Mouse (Mus musculus): ENCODE data around the gene Crybg3.

Crybg3 gene

DNA sequence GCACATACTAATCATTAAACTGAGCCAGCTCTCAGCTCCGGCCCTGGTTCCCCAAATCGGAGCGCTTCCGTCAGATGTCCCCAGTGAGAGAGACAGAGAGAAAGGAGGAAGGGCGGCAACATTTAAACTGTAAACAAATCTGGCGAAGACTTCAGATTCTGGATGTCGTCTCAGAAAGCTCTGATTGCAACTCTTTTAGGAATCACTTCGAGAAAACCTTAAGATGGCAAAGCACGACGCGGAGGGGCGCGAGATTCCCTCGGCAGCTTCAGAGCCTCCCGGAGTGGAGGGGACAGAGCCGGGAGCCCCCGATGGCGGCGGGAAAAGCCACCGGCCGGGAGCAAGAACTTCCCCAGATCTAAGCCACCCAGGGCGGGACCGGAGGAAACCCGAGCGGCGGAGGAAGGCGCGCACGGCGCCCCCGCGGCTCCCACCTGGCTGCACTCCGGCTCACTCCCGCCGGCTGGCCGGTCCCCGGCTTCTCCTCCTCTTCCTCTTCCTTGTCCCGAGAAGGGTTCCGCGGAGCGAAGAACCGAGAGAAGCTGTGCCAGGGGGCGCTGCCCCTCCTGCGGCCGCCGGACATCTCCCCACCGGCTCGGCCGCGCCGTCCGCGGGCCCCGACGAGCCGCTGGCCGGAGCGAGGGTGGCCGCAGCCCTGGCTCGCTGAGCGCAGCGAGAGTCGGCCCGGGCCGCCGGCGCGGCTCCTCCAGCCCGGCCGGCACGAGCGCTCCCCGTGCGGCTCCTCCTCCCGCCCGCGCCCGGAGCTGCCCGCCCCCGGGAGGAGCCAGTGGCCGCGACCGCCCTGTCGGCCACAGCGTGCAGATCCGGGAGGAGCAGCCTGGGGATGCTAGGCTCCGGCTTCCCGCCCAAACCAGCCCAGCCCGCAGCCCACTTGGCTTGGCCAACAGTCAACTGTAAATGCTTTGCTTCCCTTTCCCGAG lies at the start of gene Crybg3:
Gene Crybg3 (minus strand): TSS at position 669 of the 941 bp plus-strand sequence.
- peak in 1 of 2 experiments; percentile 32 for DNase-seq (ENCODE audit: low spot score in 2 of 2)

DNA sequence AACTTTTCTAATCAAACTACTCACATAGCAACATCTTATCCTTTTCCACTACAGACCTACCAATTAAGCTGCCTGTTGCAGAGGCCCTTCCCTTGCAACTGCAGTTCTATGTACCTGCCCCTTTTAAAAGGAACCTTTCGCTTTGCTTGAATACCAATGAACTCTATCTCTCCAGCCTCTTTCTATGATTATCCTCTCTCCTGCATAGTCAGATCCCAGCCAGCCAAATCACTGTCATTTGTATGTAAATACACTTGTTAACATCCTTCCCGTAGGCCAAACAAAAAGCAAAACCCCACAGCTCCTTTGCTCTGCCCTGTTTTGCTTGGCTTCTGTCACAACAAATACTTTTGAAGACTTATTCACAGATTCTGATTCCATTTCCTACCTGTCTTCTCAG lies 43.0 kb upstream of the Crybg3 start:
- no peak for DNase-seq (ENCODE audit: low spot score in 2 of 2)

- no peak for DNase-seq (ENCODE audit: low spot score in 2 of 2)
Measured at GRCm38 (mm10) chr16:59639985-59640384, 39.2 kb upstream of the Crybg3 start.

DNA sequence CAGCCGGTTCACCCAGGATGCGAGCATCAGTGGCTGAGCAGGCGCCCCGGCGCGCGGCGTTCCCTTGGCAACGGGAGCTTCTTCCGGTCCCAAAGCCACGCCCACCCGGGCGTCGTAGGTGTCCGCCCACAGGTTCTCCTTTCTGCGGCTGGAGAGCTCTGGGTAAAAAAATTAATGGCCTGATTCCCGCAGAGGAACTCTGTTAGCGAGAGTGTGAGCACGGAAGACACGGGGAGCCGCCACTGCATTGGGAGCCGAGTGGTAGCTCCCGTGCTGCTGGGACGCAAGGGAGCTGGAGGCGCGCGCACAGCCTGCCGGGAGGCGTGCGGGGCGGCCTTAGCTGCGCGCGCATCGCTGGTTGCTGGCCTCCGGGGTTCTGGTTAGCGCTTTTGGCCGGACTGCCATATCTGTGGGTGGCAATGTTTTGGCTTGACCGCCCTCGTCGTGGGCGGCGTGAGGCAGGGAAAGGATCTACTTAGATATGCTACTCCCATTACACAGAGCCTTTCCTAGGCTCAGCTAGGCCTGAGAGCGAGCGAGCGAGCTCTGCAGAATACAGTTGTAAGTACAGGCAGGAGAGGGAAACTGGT lies 38.4 kb upstream of the Crybg3 start, which contains the start of gene Arl6:
Gene Arl6 (minus strand): TSS at position 290 of the 590 bp plus-strand sequence.
- peak; percentile 85 to 89 for DNase-seq (ENCODE audit: low spot score in 2 of 2)

DNA sequence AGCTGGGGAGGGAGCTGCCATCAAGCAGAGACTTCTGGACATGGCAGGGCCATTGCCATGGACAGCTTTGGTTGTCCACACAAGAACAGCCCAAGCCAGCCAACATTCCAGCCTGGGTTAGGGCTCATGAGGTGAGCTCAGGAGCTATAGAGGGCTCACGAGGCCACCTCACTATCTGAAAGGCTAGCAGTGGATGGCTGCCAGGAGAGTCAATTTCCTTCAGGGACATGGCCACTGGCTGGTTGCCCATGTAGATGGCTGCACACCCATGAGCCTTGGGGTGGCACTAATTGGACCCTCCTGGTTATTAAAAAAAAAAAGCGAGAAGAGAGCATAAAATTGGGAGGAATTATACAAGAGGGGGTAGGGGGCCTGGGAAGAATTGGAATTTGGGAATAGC lies 33.8 kb upstream of the Crybg3 start:
- DNase-seq (ENCODE audit: low spot score in 2 of 2): no peak

GRCm38 (mm10) chr16:59621554-59621953 lies 20.8 kb upstream of the Crybg3 start:
- no peak for DNase-seq (ENCODE audit: low spot score in 2 of 2)

GRCm38 (mm10) chr16:59617167-59617566 lies 16.4 kb upstream of the Crybg3 start:
- peak; percentile 8 to 36 for DNase-seq (ENCODE audit: low spot score in 2 of 2)

GRCm38 (mm10) chr16:59615675-59616074 lies 14.9 kb upstream of the Crybg3 start:
- DNase-seq (ENCODE audit: low spot score in 2 of 2): no peak

DNA sequence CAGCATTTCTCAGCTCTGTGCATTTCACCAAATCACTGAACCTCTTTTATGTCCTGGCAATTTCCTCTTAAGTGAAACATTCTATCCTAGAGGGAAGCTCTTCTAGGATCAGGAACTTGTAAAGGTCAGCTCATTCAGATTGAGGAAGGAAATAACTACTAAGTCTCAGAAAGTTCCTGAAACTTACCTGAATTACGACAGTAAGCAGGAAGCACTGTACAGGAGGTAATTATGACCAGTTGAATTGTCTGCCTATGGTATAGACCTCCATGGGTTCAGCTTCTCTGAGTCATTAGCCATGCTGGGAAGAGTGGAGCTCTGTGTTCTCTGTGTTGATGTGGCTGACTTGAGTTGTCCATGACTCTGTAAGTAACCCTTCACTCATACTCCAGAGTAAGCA lies 10.0 kb upstream of the Crybg3 start:
- no peak for DNase-seq (ENCODE audit: low spot score in 2 of 2)

DNA sequence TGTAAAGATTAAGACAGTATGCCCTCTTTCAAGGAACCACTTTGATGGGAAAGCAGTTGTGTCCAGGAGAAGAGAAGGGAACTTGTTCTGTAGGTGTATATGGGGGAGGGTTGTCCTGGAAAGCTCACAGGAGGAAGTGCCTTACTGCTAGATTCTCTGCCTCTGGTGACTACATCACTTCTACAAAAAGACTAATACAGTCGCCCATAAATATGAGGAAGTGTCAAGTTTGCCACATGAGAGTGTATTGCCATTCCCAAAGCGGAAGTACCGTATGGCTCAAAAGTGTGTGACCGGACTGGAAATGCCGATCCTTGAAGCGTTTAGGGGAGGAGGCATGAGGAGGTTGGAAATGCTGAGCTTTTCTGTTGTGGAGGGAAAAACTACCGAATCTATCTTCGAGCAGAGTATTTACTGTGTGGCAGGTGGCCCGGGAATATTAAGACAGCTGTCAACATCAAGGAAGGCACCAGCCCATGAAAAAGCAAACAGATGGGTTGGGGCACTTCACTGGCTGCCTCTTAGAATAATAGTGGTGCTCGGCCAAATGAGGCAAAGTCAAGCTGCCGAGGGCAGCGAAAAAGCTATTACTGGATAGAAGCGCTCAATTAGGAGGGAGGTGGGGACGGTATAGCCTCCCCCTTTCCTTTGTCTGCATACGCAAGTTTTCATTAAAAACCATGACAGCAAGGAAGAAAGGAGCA lies 3.5 kb upstream of the Crybg3 start:
- no peak for DNase-seq (ENCODE audit: low spot score in 2 of 2)

- DNase-seq (ENCODE audit: low spot score in 2 of 2): no peak
Measured at GRCm38 (mm10) chr16:59599411-59600265, 1.1 kb downstream of the Crybg3 start.

DNA sequence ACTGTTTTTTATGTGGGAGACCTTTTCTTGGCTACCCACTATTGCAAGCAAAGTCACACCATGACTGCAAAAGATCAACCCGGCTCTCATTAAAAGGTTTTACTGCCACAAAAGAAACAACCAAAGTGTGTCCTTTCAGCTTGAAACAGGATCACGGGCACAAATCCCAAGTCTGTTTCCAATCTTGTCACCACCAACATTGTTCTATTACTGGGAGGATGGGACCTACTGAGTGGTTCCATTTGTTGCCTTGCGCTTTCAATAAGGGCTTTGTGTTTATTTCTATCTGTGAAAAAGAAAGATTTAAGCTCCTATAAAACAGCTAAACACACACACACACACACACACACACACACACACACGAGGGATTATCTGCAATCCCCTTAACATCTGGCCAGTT lies 1.8 kb downstream of the Crybg3 start:
- no peak for DNase-seq (ENCODE audit: low spot score in 2 of 2)

- DNase-seq (ENCODE audit: low spot score in 2 of 2): no peak
Measured at GRCm38 (mm10) chr16:59597256-59597655, 3.5 kb downstream of the Crybg3 start.

- DNase-seq (ENCODE audit: low spot score in 2 of 2): no peak
Measured at GRCm38 (mm10) chr16:59594714-59595113, 6.1 kb downstream of the Crybg3 start.

- no peak for DNase-seq (ENCODE audit: low spot score in 2 of 2)
Measured at GRCm38 (mm10) chr16:59590790-59591189, 10.0 kb downstream of the Crybg3 start.

DNA sequence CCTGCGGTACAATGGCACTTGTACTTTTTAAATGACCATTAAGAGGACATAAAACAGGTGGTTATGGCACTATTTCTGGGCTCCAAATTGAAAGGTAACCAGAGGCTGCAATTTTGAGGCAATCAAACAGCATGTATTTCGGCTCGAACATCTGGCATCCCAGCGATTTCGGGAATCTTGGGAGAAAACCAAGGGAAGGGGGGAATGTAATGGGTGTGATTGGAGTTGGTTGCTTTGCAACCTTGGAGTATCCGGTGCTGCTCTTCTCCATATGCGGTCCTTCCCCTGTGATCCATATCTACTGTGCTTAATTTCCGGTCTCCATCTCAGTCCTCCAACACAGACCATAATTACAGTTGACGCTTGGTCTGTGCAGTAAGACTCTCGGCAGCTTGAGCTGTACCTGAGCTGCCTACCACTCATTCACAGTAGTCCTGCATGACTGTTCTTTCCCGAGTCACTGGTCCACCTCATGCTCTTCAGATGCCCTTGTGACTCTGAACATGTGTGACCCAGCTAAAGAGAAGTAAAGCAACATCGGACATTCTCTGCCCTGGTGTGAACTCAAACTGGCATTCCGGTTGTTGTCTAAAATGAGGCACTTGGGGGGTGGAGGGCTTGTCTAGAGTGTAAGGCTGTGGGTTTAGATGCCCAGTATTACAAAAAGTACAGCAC lies 12.3 kb downstream of the Crybg3 start:
- no peak for DNase-seq (ENCODE audit: low spot score in 2 of 2)

DNA sequence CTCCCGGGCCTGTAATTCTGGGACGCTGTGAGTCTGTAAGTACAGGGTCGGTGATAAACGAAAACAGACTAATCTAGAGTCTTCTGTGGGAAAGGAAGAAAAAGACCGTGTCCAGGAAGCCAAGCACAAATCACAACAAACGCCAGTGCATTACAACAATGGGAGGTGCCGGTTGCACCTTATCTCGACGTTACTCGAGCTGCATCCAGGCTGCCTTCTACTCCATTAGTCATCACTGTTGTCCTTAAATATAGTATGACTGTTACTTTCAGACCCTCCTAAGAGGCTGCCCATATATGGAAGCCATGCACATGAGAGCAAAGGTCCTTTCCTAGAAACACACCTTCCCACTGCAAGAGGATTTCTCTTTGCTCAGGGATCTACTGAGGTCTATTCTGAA lies 13.0 kb downstream of the Crybg3 start:
- DNase-seq (ENCODE audit: low spot score in 2 of 2): no peak

GRCm38 (mm10) chr16:59586911-59587310 lies 13.9 kb downstream of the Crybg3 start:
- no peak for DNase-seq (ENCODE audit: low spot score in 2 of 2)

- no peak for DNase-seq (ENCODE audit: low spot score in 2 of 2)
Measured at GRCm38 (mm10) chr16:59586276-59586675, 14.5 kb downstream of the Crybg3 start.

GRCm38 (mm10) chr16:59585706-59586244 lies 15.0 kb downstream of the Crybg3 start:
- DNase-seq (ENCODE audit: low spot score in 2 of 2): no peak

- no peak for DNase-seq (ENCODE audit: low spot score in 2 of 2)
Measured at GRCm38 (mm10) chr16:59583515-59583914, 17.3 kb downstream of the Crybg3 start.
